ENCODE assay signal across 9 mouse cellular contexts in genomic region chr5:21411261-21411666, GRCm38 (mm10). TPM values are rescaled to one million over a fixed set of nuclear protein-coding genes. Genes with fewer than 3 reads are reported as not detected.
DNase-seq lines count a peak whose midpoint lies in the region.
"Had no signal": no experiment of that assay in that cellular context is flagged by ENCODE, and none has a peak within 500 bp of the region (broad histone marks: within the 10 kb centered on the region; RNA-seq: fewer than 3 reads in every experiment).

No protein-coding gene starts in this region.

- peak; percentile 4 for DNase-seq in lung, postnatal 10 days
- DNase-seq in lung, postnatal 14 days, result no peak
- DNase-seq in liver, result peak; percentile 8
- peak; percentile 92 for DNase-seq in naive thymus-derived CD4-positive, alpha-beta T cell, adult 2 months (ENCODE audit: low read depth)
- peak; percentile 50 for DNase-seq in thymus, postnatal 4 days
- no peak for DNase-seq in adrenal gland, adult 8-10 months
- DNase-seq in adrenal gland, postnatal 25 days, result no peak
- no peak for DNase-seq in kidney, adult 9 months
- DNase-seq: gastrocnemius, postnatal 14 days had no signal

RNA-seq across cellular contexts. Expression of gene Ccdc146, which starts 13.2 kb away (rescaled TPM):
- total RNA-seq in adrenal gland, adult 8-10 months (2022), result under 1 TPM in 3 of 4 experiments, not detected in 1; 0.12 to 0.37 (median 0.28) TPM
- 0.36 TPM in 1 of 2 replicates, not detected in the other for total RNA-seq in adrenal gland, postnatal 25 days (2021)

RNA-seq across cellular contexts. Expression of gene Fam185a, which starts 13.5 kb away (rescaled TPM):
- total RNA-seq in adrenal gland, adult 8-10 months (2022), result 10 to 100 TPM; 14.7 to 19.2 (median 16.1) TPM
- 10.4 and 13.7 TPM in 2 replicates for total RNA-seq in adrenal gland, postnatal 25 days (2021)

RNA-seq across cellular contexts. Expression of gene Fgl2, which starts 38.8 kb away (rescaled TPM):
- 10 to 100 TPM in 2 of 4 experiments, 1 to 10 TPM in 2; 6.8 to 19.1 (median 11.5) TPM for total RNA-seq in adrenal gland, adult 8-10 months (2022)
- 2.5 and 2.8 TPM in 2 replicates for total RNA-seq in adrenal gland, postnatal 25 days (2021)

Comparison
In these comparisons a context has a peak if more than half of its experiments do, and no peak if none do; other contexts are left out.
1. DNase-seq: peak in lung, postnatal 10 days (single experiment), liver (single experiment), naive thymus-derived CD4-positive, alpha-beta T cell, adult 2 months (single experiment) and thymus, postnatal 4 days (single experiment); none in lung, postnatal 14 days (single experiment), adrenal gland, adult 8-10 months (single experiment), adrenal gland, postnatal 25 days (single experiment) and kidney, adult 9 months (single experiment).